Mouse (Mus musculus) megakaryocyte, adult 5-6 weeks (primary cell): ENCODE data around the gene Gm28102. TPM values are rescaled to one million over a fixed set of nuclear protein-coding genes. Genes with fewer than 3 reads are reported as not detected.
"Not testable (repeated sequence)": the region's sequence is repeated elsewhere in the genome, so short reads cannot be mapped to it uniquely, and the experiment has no call there.

Source experiments
- ATAC-seq: 2 replicates; pipeline ENCODE4 v1.8.0; 2016; ENCODE audit warnings: mild to moderate bottlenecking, inconsistent platforms; ENCODE audit not compliant: poor library complexity, severe bottlenecking
- total RNA-seq, 2 experiments: library from RNA; stranded (forward) in 1 of 2; stranded (reverse) in 1 of 2; fragments of 153-499, 151-499 nt in 1 of 2; fragments of 221-1000, 200-1000 nt in 1 of 2; gene quantifications; 2 replicates each; pipeline versions ENCODE4 v1.2.3 to v1.2.4; 2015 to 2017

Gene Gm28102
- total RNA-seq (2015) (not detected in 2 replicates), total RNA-seq (2017) (not detected in 2 replicates)

GRCm38 (mm10) chrY:88053015-88053414, at the start of gene Gm28102:
TSS of gene Gm28102 (plus strand) at chrY:88053315.
- not testable (repeated sequence) for ATAC-seq
